In the genomic region with DNA sequence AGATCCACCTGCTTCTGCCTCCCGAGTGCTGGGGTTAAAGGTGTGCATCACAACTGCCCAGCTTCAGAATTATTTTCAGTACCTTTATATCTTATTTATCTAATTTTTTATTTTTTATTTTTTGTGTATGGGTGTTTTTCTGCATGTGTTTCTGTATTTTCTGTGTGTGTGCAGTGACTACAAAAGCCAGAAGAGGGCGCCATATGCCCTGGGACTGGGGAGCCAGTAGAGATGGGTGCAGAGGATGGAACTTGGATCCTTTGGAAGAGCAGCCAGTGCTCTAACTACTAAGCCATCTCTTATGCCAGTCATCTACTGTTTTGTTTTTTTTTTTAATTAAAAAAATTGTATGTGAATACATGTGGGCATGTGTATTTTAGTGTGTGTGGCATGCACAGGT, we compare ENCODE assay signal across 8 mouse cellular contexts. TPM values are rescaled to one million over a fixed set of nuclear protein-coding genes. Genes with fewer than 3 reads are reported as not detected.
DNase-seq lines count a peak whose midpoint lies in the region; ATAC-seq lines count a peak whose summit lies in the region.

No protein-coding gene starts in this region.

- WGBS in midbrain, embryonic 11.5 days: 67% methylated on average over 2 of the region's 2 CpGs
- 68% methylated on average over 2 of the region's 2 CpGs for WGBS in midbrain, embryonic 13.5 days
- 61% methylated on average over 2 of the region's 2 CpGs for WGBS in forebrain, embryonic 10.5 days

- no peak overlapping the region for H3K9ac ChIP-seq in midbrain, embryonic 11.5 days (ENCODE audit: low read length)
- no peak overlapping the region for H3K9ac ChIP-seq in midbrain, embryonic 13.5 days (replicated peaks)

- no peaks in the 10 kb centered on the region for H3K9me3 ChIP-seq in midbrain, embryonic 11.5 days (ENCODE audit: control insufficient read depth, low read length)
- no peaks in the 10 kb centered on the region for H3K9me3 ChIP-seq in midbrain, embryonic 13.5 days
- H3K9me3 ChIP-seq in forebrain, embryonic 10.5 days: no peaks in the 10 kb centered on the region

- no peak overlapping the region for H3K27ac ChIP-seq in midbrain, embryonic 11.5 days (ENCODE audit: low read depth, low read length)
- no peak overlapping the region for H3K27ac ChIP-seq in midbrain, embryonic 13.5 days
- H3K27ac ChIP-seq in forebrain, embryonic 10.5 days: no peak overlapping the region

- no peaks in the 10 kb centered on the region for H3K4me1 ChIP-seq in midbrain, embryonic 11.5 days (ENCODE audit: control insufficient read depth, insufficient read depth, low read length)
- no peaks in the 10 kb centered on the region for H3K4me1 ChIP-seq in midbrain, embryonic 13.5 days (replicated peaks)
- H3K4me1 ChIP-seq in forebrain, embryonic 10.5 days: no peaks in the 10 kb centered on the region

- no peak for ATAC-seq in midbrain, embryonic 11.5 days (ENCODE audit: low FRiP score)
- no peak for ATAC-seq in midbrain, embryonic 13.5 days
- ATAC-seq in common myeloid progenitor, adult 5-6 weeks (replicated peaks; ENCODE audit: low read depth, poor library complexity, severe bottlenecking): 0 out of 2 replicates have a peak, but pooled peaks have one; percentile 50

- H3K4me3 ChIP-seq in midbrain, embryonic 11.5 days (ENCODE audit: low read depth, low read length): no peak overlapping the region
- H3K4me3 ChIP-seq in midbrain, embryonic 13.5 days (replicated peaks): no peak overlapping the region
- no peak overlapping the region for H3K4me3 ChIP-seq in forebrain, embryonic 10.5 days

- H3K36me3 ChIP-seq in midbrain, embryonic 11.5 days (ENCODE audit: control insufficient read depth, insufficient read depth, low read length): no peaks in the 10 kb centered on the region
- H3K36me3 ChIP-seq in midbrain, embryonic 13.5 days: peaks cover 22% of the 10 kb centered on the region; the same call in 1 of the 2 replicates
- H3K36me3 ChIP-seq in forebrain, embryonic 10.5 days (replicated peaks): peaks cover 19% of the 10 kb centered on the region

- no peaks in the 10 kb centered on the region for H3K27me3 ChIP-seq in midbrain, embryonic 11.5 days (ENCODE audit: control insufficient read depth, insufficient read depth, low read length)
- no peaks in the 10 kb centered on the region for H3K27me3 ChIP-seq in midbrain, embryonic 13.5 days
- no peaks in the 10 kb centered on the region for H3K27me3 ChIP-seq in forebrain, embryonic 10.5 days (ENCODE audit: poor library complexity, severe bottlenecking)

- H3K4me2 ChIP-seq in midbrain, embryonic 11.5 days: no peak overlapping the region
- no peak overlapping the region for H3K4me2 ChIP-seq in midbrain, embryonic 13.5 days (replicated peaks)

- DNase-seq in cerebellum, adult 9-10 months: peak; percentile 19
- no peak for DNase-seq in cerebellum, adult 11 months
- peak; percentile 87 for DNase-seq in midbrain, embryonic 11.5 days (ENCODE audit: low spot score, missing footprints)
- DNase-seq in retina, postnatal 7 days (ENCODE audit: low read depth, low spot score): peak; percentile 14
- DNase-seq in right cerebral cortex, postnatal 10 days (ENCODE audit: low spot score in 2 of 2): no peak
- DNase-seq in forebrain, embryonic 10.5 days (ENCODE audit: extremely low spot score, low spot score): no peak

RNA-seq across cellular contexts. Expression of a gene that starts 46.0 kb away (rescaled TPM):
- polyA plus RNA-seq in midbrain, embryonic 11.5 days (2014; fragmentation: Nextera tagmentation; extraction: Ambion mirVana): 24.4 and 25.0 TPM in 2 replicates
- 63.1 and 69.0 TPM in 2 replicates for polyA plus RNA-seq in midbrain, embryonic 13.5 days (2015; fragmentation: Nextera tagmentation; extraction: Ambion mirVana)
- 4.8 and 5.2 TPM in 2 replicates for total RNA-seq in common myeloid progenitor, adult 5-6 weeks (2017)
- polyA plus RNA-seq in forebrain, embryonic 10.5 days (2016; fragmentation: Nextera tagmentation; extraction: Ambion mirVana): 26.4 and 27.5 TPM in 2 replicates

RNA-seq across cellular contexts. Expression of a gene that starts 57.5 kb away (rescaled TPM):
- 214 and 231 TPM in 2 replicates for polyA plus RNA-seq in midbrain, embryonic 11.5 days (2014; fragmentation: Nextera tagmentation; extraction: Ambion mirVana)
- 238 and 242 TPM in 2 replicates for polyA plus RNA-seq in midbrain, embryonic 13.5 days (2015; fragmentation: Nextera tagmentation; extraction: Ambion mirVana)
- total RNA-seq in common myeloid progenitor, adult 5-6 weeks (2017): 62.3 and 67.7 TPM in 2 replicates
- 253 and 255 TPM in 2 replicates for polyA plus RNA-seq in forebrain, embryonic 10.5 days (2016; fragmentation: Nextera tagmentation; extraction: Ambion mirVana)

Comparison
In these comparisons a context has a peak if more than half of its experiments do, and no peak if none do; other contexts are left out.
1. DNase-seq: peak in cerebellum, adult 9-10 months (single experiment), midbrain, embryonic 11.5 days (single experiment) and retina, postnatal 7 days (single experiment); none in cerebellum, adult 11 months (single experiment), right cerebral cortex, postnatal 10 days (0 of 2) and forebrain, embryonic 10.5 days (single experiment).